Mouse (Mus musculus): ENCODE results near the gene Commd6.
A peak's percentile ranks its signal among the peaks of the same experiment; 100 is the strongest.

The Commd6 gene

DNA sequence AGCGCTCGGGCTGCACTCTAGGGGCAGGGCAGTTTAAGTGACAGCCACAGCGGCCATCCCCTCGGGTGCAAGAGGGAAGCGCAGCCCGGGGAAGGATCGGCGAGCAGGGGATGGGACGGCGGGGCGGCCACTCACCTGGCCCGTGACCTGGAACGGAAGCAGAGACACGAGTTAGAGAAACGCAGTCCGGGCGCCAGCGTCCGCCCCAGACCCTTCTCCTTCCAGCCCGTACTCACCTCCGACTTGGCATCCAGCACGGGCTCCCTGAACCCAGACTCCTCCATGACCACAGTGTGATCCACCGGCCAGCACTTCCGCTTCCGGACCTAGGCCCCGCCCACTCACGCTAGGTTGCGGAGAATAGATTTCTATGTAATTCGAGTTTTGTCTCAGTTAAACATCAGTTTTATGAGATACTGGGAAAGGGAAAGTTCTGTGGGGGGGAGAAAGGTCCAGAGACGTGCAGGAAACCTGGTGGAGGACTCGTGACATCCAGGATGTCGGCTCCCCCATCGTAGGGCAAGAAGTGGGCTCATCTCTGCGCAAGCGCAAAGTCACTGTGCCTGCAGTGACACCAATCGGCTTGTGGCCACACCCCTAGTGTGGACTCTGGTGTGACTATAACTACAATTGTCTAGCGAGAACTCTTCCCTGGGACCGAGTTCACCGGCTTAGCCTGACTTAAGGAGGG, at the start of gene Commd6:
Gene Commd6, minus strand, starts transcription at position 534 of the 691 bp plus-strand sequence.
- peak; percentile 84 to 85 for DNase-seq (ENCODE audit: low spot score in 2 of 2)

DNA sequence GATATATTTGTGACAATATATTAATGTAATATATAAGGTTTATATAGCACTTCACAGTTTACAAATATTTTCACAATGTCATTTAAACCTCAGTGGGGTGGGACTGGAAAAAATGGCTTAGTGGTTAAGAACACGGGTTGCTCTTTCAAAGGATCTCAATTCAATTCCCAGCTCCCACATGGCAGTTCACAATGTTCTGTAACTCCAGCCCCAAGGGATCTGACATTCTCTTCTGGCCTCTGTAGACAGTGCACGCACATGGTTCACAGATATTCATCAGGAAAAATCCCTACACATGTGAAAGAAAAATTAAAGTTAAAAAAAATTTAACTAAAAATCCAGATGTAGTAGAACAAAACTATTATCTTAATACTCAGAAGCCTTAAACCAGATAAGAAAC, 47.9 kb upstream of the Commd6 start:
- DNase-seq (ENCODE audit: low spot score in 2 of 2) = no peak

DNA sequence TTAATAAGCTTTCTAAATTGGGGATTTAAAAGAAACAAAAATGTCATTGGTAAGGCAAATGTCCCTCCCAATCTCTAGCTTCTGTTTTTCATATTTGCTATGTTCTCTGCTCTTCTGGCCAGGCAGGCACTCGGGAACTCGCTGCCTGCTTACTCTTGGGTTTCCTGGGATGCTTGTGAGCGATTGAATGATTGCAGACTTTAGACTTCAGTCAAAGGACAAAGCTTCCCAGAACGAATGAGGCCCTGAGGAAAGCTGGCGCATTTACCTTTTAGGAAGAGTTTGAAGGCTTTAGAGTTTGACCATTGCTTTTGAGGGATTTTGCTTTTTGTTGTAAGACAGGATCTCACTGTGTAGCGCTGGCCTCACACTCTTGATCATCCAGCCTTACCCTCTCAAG, 47.2 kb upstream of the Commd6 start:
- no peak for DNase-seq (ENCODE audit: low spot score in 2 of 2)

DNA sequence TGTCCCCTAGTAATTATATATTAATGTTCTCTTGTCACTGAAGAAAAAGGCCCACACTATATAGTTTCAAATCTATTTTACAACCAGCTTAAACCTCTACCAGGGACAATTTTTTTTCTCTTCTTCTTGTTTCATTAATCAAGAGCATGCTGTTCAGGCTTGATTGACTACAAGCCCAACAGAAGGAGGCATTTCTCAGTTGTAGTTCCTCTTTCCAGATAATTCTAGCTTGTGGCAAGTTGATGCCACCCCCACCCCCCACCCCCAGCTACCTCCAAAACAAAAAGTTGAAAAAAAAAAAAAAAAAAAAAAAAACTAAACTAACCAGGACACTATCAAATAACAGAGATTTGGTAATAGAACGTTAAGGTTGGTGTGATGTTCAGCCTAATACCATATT, 31.7 kb upstream of the Commd6 start:
- no peak for DNase-seq (ENCODE audit: low spot score in 2 of 2)

DNA sequence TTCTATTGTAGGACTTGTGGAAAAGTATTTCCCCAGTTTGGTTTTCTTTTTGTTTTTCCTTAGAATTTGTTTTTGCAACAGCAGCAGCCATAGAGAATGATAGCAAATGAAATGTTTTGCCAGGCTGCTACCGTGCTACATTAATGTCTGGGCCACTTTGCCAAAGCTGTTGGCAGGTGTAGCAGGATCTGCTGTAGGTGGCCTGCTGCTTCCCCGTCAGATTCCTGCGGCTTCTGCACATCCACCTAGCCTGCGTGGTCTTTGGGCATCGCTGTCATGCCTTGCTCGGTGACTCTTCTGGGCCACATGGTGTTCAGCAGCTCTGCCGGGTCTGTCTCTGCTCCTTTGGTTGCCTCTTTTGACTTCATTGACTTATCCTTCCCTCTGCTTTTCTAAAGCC, 28.1 kb upstream of the Commd6 start:
- no peak for DNase-seq (ENCODE audit: low spot score in 2 of 2)

DNA sequence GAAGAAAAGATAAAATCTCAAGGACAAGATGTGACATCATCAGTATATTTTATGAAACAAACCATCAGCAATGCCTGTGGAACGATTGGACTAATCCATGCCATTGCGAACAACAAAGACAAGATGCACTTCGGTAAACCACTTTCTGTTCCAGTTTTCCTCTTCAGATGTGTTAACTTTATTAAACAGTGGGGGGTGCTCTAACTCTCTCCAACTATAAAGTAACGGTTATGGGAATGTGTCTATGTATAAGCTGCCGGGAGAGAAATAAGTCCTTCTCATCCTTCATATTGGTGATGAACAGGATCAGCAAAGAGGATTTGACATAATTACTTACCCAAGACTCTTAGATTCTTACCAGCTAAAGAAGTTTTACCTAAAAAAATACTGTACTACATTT, 26.1 kb upstream of the Commd6 start:
- DNase-seq (ENCODE audit: low spot score in 2 of 2) = no peak

DNA sequence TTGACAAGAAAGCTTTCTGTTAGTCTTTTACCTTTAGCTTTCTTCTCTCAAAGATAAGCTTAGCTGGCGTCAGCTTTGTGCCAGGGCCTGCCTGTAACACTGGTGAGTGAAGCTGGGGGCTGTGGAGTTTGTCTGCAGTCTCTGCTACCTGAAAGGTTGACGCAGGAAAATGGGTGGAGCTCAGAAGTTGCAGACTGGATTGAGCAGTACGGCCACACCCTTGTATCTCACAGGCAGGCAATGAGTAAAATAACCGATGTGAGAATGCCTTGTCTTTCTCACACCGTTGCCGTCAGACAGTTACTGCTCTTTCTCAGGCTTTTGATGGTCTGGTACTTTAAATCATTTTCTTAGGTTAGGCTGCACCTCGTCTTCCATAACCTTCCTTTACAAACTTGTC, 25.6 kb upstream of the Commd6 start:
- DNase-seq (ENCODE audit: low spot score in 2 of 2) = no peak

DNA sequence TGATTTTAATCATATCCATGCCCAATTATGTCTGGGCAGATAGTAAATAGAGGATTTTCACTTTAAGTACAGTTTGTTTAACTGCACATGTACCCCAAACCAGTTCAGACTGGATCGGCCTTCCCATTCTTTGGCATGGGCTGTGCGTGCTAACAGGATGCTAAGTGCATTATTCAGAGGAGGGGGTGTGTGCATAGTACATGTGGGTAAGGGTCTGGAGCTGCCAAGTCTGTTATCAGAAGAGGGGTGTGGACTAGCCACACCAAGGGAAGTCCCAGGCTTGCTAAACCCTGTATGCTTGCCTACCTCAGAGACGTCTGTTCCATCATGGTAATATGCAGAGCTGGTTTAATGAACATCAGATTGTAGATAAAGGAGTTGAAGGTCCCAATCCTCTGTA, 23.8 kb upstream of the Commd6 start:
- no peak for DNase-seq (ENCODE audit: low spot score in 2 of 2)

DNA sequence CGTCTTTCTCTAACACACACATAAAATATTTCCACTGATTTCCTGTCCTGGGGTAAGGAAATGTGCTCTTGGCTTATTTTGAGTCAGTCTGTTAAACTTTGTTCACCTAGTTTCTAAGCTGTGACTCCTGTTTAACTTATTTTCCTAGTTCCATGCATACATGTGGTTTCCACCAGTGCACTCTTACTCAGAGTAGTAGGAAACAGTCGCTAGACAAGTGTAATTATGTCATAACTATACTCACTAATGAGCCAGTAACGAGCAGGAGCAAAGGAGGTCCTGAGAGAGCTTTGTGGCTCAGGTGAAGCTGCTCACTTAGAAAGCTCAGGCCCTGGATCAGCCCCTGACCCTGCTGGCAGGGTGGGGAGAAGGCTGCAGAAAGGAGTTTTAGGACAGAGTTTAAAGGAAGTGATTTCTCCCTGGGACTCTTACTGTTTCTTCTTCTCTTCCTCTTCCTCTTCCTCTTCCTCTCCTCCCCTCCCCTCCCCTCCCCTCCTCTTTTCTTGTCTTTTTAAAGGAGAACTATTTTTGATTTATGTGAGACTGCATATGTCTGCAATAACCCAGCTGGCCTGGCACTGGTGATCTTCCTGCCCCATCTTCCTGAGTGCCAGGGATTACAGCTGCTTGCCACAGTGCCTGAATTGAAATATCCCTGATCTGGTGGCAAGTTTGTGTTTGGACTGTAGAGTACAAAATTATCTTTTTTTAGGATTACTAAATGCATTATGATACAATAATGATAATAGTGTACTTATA, 21.3 kb upstream of the Commd6 start:
- no peak for DNase-seq (ENCODE audit: low spot score in 2 of 2)

DNA sequence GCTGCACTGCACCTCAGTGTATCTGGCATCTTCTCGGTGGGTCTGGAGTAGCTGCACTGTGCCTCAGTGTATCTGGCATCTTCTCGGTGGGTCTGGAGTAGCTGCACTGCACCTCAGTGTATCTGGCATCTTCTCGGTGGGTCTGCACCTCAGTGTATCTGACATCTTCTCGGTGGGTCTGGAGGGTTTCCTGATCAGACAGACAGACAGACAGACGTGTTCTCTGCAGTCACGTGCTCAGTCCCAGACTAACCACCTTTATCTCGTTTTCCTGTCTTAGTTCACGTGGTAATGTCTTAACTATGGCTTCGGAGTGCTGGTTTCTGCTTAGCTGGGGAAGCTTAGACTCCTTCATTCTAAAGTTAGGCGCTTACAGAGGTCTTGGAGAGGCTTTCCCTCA, 15.8 kb upstream of the Commd6 start:
- DNase-seq (ENCODE audit: low spot score in 2 of 2) = no peak

DNA sequence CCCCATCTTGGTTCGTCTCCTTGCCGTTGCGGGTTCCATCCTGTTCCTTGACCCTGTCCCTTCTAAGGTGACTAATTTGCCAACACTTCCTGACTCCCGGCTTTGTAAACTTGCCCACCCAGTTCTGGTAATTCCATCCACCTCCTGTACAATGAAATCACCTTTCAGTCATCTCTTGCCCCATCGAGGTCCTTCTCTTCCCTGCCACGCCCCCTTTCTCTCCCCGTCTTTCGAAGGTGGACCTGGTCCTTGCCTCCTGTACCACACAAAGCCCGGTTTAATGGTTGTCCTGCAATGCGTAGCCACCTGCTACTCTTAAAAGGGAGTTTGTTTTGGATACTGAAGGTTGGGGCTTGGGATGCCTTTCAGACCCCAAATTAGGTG, 14.0 kb upstream of the Commd6 start:
- no peak for DNase-seq (ENCODE audit: low spot score in 2 of 2)

DNA sequence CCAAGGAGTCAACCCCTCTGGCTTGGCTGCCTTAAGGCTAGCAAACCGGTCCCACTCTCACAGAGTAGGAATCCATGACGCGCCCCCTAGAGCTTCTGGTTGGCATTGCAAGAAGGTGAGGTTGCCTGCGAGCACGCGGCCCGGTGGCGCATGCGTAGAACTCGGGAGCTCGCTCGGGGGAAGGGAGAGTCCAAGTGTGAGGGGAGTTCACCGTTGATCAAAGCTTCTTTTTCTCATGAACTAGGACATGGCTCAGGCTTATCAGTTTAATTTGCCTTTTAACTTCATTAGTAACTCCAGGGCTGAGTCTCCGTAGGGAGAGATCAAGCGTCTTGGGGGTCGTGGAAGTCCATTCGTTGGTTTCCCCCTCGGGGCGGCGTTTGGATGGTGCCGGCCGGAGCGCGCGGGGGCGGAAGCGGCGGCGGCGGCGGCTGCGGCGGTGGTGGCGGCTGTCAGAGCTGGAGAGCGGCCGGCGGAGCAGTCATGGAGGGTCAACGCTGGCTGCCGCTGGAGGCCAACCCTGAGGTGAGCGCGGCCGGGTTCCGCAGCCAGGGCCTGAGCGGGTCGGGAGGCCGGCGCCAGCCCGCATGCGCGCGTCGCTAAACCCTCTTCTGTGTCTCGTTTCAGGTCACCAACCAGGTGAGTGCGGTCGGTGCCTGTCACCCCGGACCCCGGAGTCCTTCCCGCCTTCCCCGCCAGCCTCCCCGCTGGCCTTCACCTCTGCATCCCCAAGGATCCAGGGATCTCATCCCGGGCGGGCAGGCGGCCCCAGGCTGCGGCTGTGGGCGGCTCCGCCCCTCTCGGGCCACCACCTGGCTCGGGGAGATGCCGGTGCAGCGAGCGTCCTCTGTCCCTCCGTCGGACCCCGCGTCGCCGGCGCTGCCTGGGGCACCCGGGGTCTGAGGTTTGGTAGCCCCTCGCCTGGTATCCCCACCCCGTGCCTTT, 13.4 kb upstream of the Commd6 start, which contains the start of gene Uchl3:
Gene Uchl3, plus strand, starts transcription at position 387 of the 945 bp plus-strand sequence.
- DNase-seq (ENCODE audit: low spot score in 2 of 2) = peak; percentile 92 to 99

DNA sequence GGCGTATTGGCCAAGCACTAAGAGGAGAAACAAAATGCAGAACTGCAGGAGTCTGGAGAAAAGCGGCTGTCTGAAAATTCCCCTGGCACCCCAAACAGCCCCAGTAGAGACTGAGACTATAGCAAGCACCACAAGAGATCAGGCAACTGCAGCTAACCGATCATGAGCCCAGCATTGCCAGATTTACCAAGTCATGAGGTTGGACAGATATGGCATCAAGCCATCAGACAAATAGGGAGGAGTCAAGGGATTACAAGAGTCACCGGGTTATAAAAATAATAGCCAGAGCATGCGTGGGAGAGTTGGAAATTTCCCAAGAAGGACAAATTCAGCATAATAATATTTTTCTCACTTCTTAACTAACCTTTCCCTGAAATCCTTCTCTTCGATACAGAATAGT, 12.1 kb upstream of the Commd6 start:
- DNase-seq (ENCODE audit: low spot score in 2 of 2) = no peak

DNA sequence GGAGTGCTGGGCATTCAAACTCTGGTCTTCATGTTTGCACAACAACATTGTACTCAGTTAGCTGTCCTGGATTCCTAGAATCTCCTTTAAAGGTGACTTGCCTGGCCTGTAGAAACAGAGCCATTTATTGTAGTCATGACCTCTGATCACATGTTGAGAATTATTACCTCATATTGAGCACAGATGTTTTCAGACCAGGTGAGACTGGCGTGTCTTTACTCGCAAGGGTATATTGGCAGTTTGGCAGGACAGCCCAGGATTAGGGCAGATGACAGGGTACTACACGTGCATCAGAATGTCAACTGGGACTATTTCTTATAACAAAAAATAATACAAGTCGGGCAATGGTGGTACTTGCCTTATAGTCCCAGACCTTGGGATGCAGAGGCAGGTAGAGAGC, 10.1 kb upstream of the Commd6 start:
- no peak for DNase-seq (ENCODE audit: low spot score in 2 of 2)

DNA sequence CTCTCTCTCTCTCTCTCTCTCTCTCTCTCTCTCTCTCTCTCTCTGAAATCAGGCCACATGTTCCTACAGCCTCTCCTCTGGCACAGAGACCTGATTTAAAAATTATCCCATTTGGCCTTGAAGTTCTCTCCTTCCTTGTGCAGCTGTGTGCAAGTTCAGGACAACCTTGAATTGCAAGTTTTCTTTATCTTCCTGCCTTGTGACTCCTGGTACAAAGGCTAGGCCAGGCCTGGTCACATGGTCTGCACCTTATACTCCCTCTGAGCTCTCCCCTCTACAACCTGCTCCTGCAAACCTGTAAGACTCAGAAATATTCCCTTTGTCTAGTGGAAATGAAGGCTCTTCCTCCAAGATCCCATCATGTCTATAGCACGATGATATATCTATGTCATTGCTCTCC, 4.5 kb upstream of the Commd6 start:
- no peak for DNase-seq (ENCODE audit: low spot score in 2 of 2)

DNA sequence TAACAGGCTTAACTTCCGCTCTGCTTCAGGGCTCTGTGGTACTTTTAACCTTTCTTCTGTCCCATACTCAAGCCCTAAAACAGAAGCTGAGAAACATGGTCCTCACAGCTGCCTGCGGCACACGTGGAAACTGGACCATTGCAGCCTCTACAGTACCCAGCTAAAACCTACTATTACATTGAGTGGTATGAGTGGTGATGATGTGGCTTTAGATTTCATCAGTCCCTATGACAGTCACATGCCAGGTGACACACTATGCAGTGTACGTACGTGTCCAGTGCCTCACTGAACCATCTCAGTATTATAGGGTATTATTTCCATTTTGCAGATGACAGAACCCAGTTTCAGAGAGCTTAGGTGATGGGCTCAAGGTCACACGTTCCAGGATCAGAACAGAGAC, 3.1 kb downstream of the Commd6 start:
- no peak for DNase-seq (ENCODE audit: low spot score in 2 of 2)

DNA sequence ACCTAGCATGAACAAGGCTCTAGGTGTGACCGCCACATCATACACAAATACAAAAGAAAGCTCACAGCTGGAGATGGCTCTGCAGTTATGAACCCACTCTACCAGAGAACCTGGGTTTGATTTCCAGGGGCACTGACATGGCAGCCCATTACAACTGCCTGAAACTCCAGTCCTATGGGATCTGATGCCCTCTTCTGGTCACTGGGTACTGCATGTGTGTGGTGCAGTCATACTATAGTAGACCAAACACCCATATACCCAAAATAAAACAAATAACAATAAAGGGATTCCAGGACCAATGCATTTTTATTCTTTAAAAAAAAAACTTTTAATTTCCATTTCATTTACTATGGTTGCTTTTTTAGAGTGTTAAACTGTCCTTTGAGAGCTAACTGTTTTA, 4.7 kb downstream of the Commd6 start:
- no peak for DNase-seq (ENCODE audit: low spot score in 2 of 2)

DNA sequence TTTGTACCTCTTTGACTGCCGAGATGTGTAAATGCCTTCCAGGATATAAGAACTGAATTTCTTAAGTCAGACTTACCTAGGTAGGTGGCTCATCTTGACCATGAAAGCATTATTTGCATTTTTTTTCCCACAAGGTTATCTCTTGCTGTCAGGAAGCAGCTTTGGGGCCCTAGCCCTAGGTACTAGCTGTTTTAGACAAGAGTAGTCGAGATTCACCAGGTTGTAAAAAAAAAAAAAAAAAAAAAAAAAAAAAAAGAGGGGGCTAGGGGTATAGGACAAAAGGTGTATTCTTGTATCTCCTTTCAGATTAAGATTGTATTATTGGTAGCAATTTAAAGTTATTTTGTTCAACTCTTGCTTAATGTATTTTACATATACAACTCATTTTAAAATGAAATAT, 9.9 kb downstream of the Commd6 start:
- DNase-seq (ENCODE audit: low spot score in 2 of 2) = no peak

DNA sequence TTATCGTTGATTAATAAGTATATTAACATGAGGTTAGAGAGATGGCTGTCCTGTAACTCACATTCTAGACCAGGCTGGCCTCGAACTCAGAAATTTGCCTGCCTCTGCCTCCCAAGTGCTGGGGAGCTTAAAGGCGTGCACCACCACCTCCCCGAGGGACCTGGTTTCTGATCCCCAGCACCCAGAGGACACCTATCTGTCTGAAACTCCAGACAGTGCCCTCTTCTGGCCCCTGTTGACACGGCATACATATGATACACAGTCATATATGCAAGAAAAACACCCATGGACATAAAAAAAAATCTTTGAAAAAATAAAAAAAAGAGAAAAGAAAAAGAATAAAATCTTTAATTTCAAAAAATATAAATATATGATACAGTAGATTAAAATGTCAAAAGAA, 22.8 kb downstream of the Commd6 start:
- no peak for DNase-seq (ENCODE audit: low spot score in 2 of 2)

DNA sequence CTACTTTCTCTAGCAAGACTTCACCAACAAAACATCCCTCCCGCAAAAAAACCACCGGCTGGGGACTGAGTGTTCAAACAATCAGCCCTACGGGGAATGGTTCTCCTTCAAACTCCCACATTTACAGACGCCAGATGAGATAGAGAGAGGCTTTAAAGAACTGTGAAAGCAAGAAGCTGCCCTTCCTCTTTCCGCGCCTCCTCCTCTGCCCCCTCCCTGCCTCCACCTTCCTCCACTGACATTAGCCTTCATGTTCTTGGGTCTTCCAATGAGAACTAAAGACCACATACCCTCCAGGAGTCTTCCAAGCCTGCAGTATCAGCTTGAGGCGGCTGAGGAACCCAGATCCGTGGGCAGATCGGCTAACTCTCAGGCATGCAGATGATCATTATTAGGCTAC, 24.3 kb downstream of the Commd6 start:
- DNase-seq (ENCODE audit: low spot score in 2 of 2) = no peak

DNA sequence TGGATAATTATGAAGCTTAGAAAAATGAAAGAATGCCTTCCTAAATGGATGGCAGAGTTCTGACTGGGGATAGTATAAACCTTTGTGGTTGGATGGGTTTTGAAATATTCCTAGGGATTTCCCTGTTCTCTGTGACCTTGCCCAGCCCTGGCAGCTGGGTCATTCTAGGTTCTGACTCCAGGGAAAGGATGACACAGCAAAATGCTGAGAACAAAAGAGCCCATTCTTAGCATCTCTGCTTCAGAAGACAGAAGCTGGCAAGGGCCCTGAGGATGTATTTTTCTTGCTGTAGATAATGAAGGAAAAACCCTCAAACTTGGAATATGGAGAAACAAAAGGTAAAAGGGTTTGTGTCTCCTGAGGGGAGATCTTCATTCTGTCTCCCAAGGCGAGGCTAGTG, 27.3 kb downstream of the Commd6 start:
- DNase-seq (ENCODE audit: low spot score in 2 of 2) = no peak

DNA sequence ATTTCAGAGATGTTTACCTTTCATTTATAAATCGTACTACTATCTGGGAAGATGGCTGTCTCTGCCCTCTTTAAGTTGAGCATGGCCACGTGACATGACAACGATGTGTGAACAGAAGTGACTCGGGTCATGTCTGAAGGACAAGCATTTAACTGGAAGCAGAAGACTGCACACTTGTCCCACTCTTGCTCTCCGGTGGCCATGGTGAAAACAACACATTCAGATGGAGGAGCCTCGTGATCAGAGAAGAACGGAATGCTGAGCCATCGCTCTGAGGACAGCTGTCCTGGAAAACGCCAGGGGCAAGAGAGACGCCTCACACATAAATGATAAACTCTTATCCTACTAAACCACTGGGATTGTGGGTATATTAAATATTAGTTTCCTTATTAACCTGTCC, 29.8 kb downstream of the Commd6 start:
- DNase-seq (ENCODE audit: low spot score in 2 of 2) = no peak
